Mouse (Mus musculus): ENCODE data around the gene Slc35a2. TPM values are rescaled to one million over a fixed set of nuclear protein-coding genes. Genes with fewer than 3 reads are reported as not detected.
"Not testable (repeated sequence)": the region's sequence is repeated elsewhere in the genome, so short reads cannot be mapped to it uniquely, and the experiment has no call there.

Slc35a2 gene
- polyA plus RNA-seq, 1 experiment from 2014 or later, result 33.5 TPM

GRCm38 (mm10) chrX:7867141-7867540 lies 16.7 kb upstream of the Slc35a2 start:
- WGBS, result 96% methylated on average over 1 of the region's 1 CpGs
- peaks cover 20% of the 10 kb centered on the region for H3K36me3 ChIP-seq
- no peaks in the 10 kb centered on the region for H3K9me3 ChIP-seq
- no peaks in the 10 kb centered on the region for H3K27me3 ChIP-seq (ENCODE audit: insufficient read depth, poor library complexity, severe bottlenecking)
- no peaks in the 10 kb centered on the region; the same call in 1 of the 2 replicates for H3K4me1 ChIP-seq
- no peak overlapping the region for H3K4me3 ChIP-seq
- no peak for DNase-seq (ENCODE audit: low spot score)
- no peak overlapping the region for H3K27ac ChIP-seq

GRCm38 (mm10) chrX:7868506-7868905 lies 15.3 kb upstream of the Slc35a2 start:
- Histone ChIP-seq H3K27me3 (ENCODE audit: insufficient read depth, poor library complexity, severe bottlenecking) (no peaks in the 10 kb centered on the region), H3K36me3 (peaks cover 30% of the 10 kb centered on the region), H3K4me3 (no peak overlapping the region), H3K9me3 (no peaks in the 10 kb centered on the region), H3K4me1 (no peaks in the 10 kb centered on the region; the same call in 1 of the 2 replicates), H3K27ac (no peak overlapping the region)
- 62% methylated on average over 2 of the region's 2 CpGs for WGBS
- no peak for DNase-seq (ENCODE audit: low spot score)

GRCm38 (mm10) chrX:7869826-7870225 lies 14.0 kb upstream of the Slc35a2 start:
- DNase-seq (ENCODE audit: low spot score), result no peak
- 60% methylated on average over 3 of the region's 3 CpGs for WGBS
- peaks cover 41% of the 10 kb centered on the region for H3K36me3 ChIP-seq
- H3K4me1 ChIP-seq, result no peaks in the 10 kb centered on the region; the same call in 1 of the 2 replicates
- no peak overlapping the region for H3K27ac ChIP-seq
- no peak overlapping the region for H3K4me3 ChIP-seq
- H3K9me3 ChIP-seq, result no peaks in the 10 kb centered on the region
- no peaks in the 10 kb centered on the region for H3K27me3 ChIP-seq (ENCODE audit: insufficient read depth, poor library complexity, severe bottlenecking)

- Histone ChIP-seq H3K4me1 (0 out of 2 replicates have a peak, but pooled peaks cover 5% of the 10 kb centered on the region), H3K4me3 (peak within 1 kb of the TSS; percentile 64), H3K36me3 (peaks cover 21% of the 10 kb centered on the region), H3K27ac (peak within 1 kb of the TSS; percentile 56), H3K9me3 (no peaks in the 10 kb centered on the region), H3K27me3 (ENCODE audit: insufficient read depth, poor library complexity, severe bottlenecking) (no peaks in the 10 kb centered on the region)
- DNase-seq (ENCODE audit: low spot score), result peak; percentile 91
- 7% methylated on average over 38 of the region's 38 CpGs for WGBS
Observed at GRCm38 (mm10) chrX:7878007-7878419, 5.8 kb upstream of the Slc35a2 start, which contains the start of gene Pim2. Gene Pim2 (plus strand): TSS chrX:7878262.

GRCm38 (mm10) chrX:7878495-7878894 lies 5.3 kb upstream of the Slc35a2 start:
- Histone ChIP-seq H3K4me3 (peak overlapping the region; percentile 64), H3K9me3 (no peaks in the 10 kb centered on the region), H3K27me3 (ENCODE audit: insufficient read depth, poor library complexity, severe bottlenecking) (no peaks in the 10 kb centered on the region), H3K27ac (peak overlapping the region; percentile 56), H3K36me3 (peaks cover 16% of the 10 kb centered on the region), H3K4me1 (0 out of 2 replicates have a peak, but pooled peaks cover 5% of the 10 kb centered on the region)
- DNase-seq (ENCODE audit: low spot score), result no peak
- WGBS, result 17% methylated on average over 21 of the region's 21 CpGs

- Histone ChIP-seq H3K4me1 (0 out of 2 replicates have a peak, but pooled peaks cover 5% of the 10 kb centered on the region), H3K9me3 (no peaks in the 10 kb centered on the region), H3K36me3 (peaks cover 6% of the 10 kb centered on the region; the same call in 1 of the 2 replicates), H3K27me3 (ENCODE audit: insufficient read depth, poor library complexity, severe bottlenecking) (no peaks in the 10 kb centered on the region), H3K27ac (no peak overlapping the region), H3K4me3 (peak overlapping the region; percentile 33)
- 21% methylated on average over 11 of the region's 11 CpGs for WGBS
- peak; percentile 83 for DNase-seq (ENCODE audit: low spot score)
Observed at GRCm38 (mm10) chrX:7879819-7880218, 4.0 kb upstream of the Slc35a2 start.

GRCm38 (mm10) chrX:7898211-7898610 lies 14.4 kb downstream of the Slc35a2 start:
- WGBS, result 32% methylated on average over 13 of the region's 13 CpGs
- Histone ChIP-seq H3K36me3 (peaks cover 20% of the 10 kb centered on the region), H3K27me3 (ENCODE audit: insufficient read depth, poor library complexity, severe bottlenecking) (no peaks in the 10 kb centered on the region), H3K4me1 (no peaks in the 10 kb centered on the region), H3K9me3 (no peaks in the 10 kb centered on the region), H3K4me3 (peak overlapping the region; percentile 67), H3K27ac (peak overlapping the region; percentile 86)
- DNase-seq (ENCODE audit: low spot score), result no peak

- H3K9me3 ChIP-seq, result no peaks in the 10 kb centered on the region
- WGBS, result 9% methylated on average over 62 of the region's 62 CpGs
- no peaks in the 10 kb centered on the region for H3K4me1 ChIP-seq
- peak within 1 kb of the TSS; percentile 86 for H3K27ac ChIP-seq
- DNase-seq (ENCODE audit: low spot score), result peak; percentile 94
- H3K27me3 ChIP-seq (ENCODE audit: insufficient read depth, poor library complexity, severe bottlenecking), result no peaks in the 10 kb centered on the region
- H3K4me3 ChIP-seq, result peak within 1 kb of the TSS; percentile 67
- H3K36me3 ChIP-seq, result peaks cover 12% of the 10 kb centered on the region
Observed at GRCm38 (mm10) chrX:7898880-7899874, 15.3 kb downstream of the Slc35a2 start, which contains the start of the genes Pqbp1 and Timm17b. Gene Pqbp1 (minus strand): TSS chrX:7899269. Gene Timm17b (plus strand): TSS chrX:7899357.

GRCm38 (mm10) chrX:7904441-7904840 lies 20.6 kb downstream of the Slc35a2 start:
- Histone ChIP-seq H3K4me3 (no peak overlapping the region), H3K27me3 (ENCODE audit: insufficient read depth, poor library complexity, severe bottlenecking) (no peaks in the 10 kb centered on the region), H3K9me3 (no peaks in the 10 kb centered on the region), H3K27ac (no peak overlapping the region), H3K4me1 (no peaks in the 10 kb centered on the region), H3K36me3 (peaks cover 15% of the 10 kb centered on the region; the same call in 1 of the 2 replicates)
- 89% methylated on average over 5 of the region's 5 CpGs for WGBS
- DNase-seq (ENCODE audit: low spot score), result no peak

- Histone ChIP-seq H3K4me3 (no peak within 1 kb of the TSS), H3K36me3 (peaks cover 15% of the 10 kb centered on the region; the same call in 1 of the 2 replicates), H3K27me3 (ENCODE audit: insufficient read depth, poor library complexity, severe bottlenecking) (no peaks in the 10 kb centered on the region), H3K9me3 (no peaks in the 10 kb centered on the region), H3K27ac (no peak within 1 kb of the TSS), H3K4me1 (no peaks in the 10 kb centered on the region)
- 87% methylated on average over 5 of the region's 5 CpGs for WGBS
- no peak for DNase-seq (ENCODE audit: low spot score)
Observed at GRCm38 (mm10) chrX:7907735-7908134, 23.9 kb downstream of the Slc35a2 start, which contains the start of gene Gm10491. Gene Gm10491 (minus strand): TSS chrX:7907835.

- WGBS, result 88% methylated on average over 4 of the region's 4 CpGs
- not testable (repeated sequence) for H3K4me3 ChIP-seq; H3K27me3 ChIP-seq (ENCODE audit: insufficient read depth, poor library complexity, severe bottlenecking)
Observed at GRCm38 (mm10) chrX:7909242-7909641, 25.4 kb downstream of the Slc35a2 start, which contains the start of gene Gm10490. Gene Gm10490 (plus strand): TSS chrX:7909542.

GRCm38 (mm10) chrX:7910473-7910872 lies 26.6 kb downstream of the Slc35a2 start:
- peaks cover 15% of the 10 kb centered on the region; the same call in 1 of the 2 replicates for H3K36me3 ChIP-seq
- 56% methylated on average over 6 of the region's 6 CpGs for WGBS
- no peak for DNase-seq (ENCODE audit: low spot score)
- H3K9me3 ChIP-seq, result no peaks in the 10 kb centered on the region
- H3K4me3 ChIP-seq, result no peak overlapping the region
- no peaks in the 10 kb centered on the region for H3K4me1 ChIP-seq
- H3K27me3 ChIP-seq (ENCODE audit: insufficient read depth, poor library complexity, severe bottlenecking), result no peaks in the 10 kb centered on the region
- no peak overlapping the region for H3K27ac ChIP-seq

More at GRCm38 (mm10) chrX:7909242-7909641, 25.4 kb downstream of the Slc35a2 start, which contains the start of gene Gm10490:
- H3K9me3 ChIP-seq; H3K27ac ChIP-seq; DNase-seq (ENCODE audit: low spot score); H3K4me1 ChIP-seq: not testable (repeated sequence)
- H3K36me3 ChIP-seq, result peaks cover 15% of the 10 kb centered on the region; the same call in 1 of the 2 replicates

- DNase-seq (ENCODE audit: low spot score), result not testable (repeated sequence)
- 11% methylated on average over 3 of the region's 3 CpGs for WGBS
Observed at GRCm38 (mm10) chrX:7915669-7916068, 31.8 kb downstream of the Slc35a2 start.

More at GRCm38 (mm10) chrX:7915669-7916068, 31.8 kb downstream of the Slc35a2 start:
- H3K4me3 ChIP-seq, H3K36me3 ChIP-seq, H3K27ac ChIP-seq, H3K9me3 ChIP-seq, H3K4me1 ChIP-seq: not testable (repeated sequence)
- peaks cover 24% of the 10 kb centered on the region for H3K27me3 ChIP-seq (ENCODE audit: insufficient read depth, poor library complexity, severe bottlenecking)
